Mouse (Mus musculus) megakaryocyte, embryonic 14.5 days (primary cell): ENCODE results near the gene Fbxw26.
"Not testable (repeated sequence)": the region's sequence is repeated elsewhere in the genome, so short reads cannot be mapped to it uniquely, and the experiment has no call there.

ENCODE experiments used
- FLI1 ChIP-seq: IDR thresholded peaks from 2 replicates; pipeline ENCODE4 v1.6.1; 2012; ENCODE audit warnings: low read length, inconsistent platforms, mixed read lengths
- GATA1 ChIP-seq: IDR thresholded peaks from 3 replicates; pipeline ENCODE4 v1.6.1; 2012; ENCODE audit warnings: mixed read lengths, low read length, inconsistent platforms, borderline replicate concordance

- not testable (repeated sequence) for TF ChIP-seq FLI1, GATA1
Measured at GRCm38 (mm10) chr9:109766841-109767240, 21.0 kb upstream of the Fbxw26 start.
